Mouse (Mus musculus) ES-E14 (cell line): ENCODE measurements around the gene Ftsj3.
A peak's percentile ranks its signal among the peaks of the same experiment; 100 is the strongest.

Experiments
- CHD2 ChIP-seq: IDR thresholded peaks from 2 replicates; pipeline ENCODE4 v1.6.1; 2014; ENCODE audit warnings: mild to moderate bottlenecking, low read depth, low read length, inconsistent platforms
- MAFK ChIP-seq: IDR thresholded peaks from 2 replicates; pipeline ENCODE4 v1.6.1; 2014; ENCODE audit warnings: mild to moderate bottlenecking, low read depth, low read length, inconsistent platforms; ENCODE audit not compliant: insufficient read depth
- ZC3H11A ChIP-seq: IDR thresholded peaks from 2 replicates; pipeline ENCODE4 v1.6.1; 2012; ENCODE audit warnings: low read depth, mild to moderate bottlenecking, inconsistent platforms, low read length, borderline replicate concordance

DNA sequence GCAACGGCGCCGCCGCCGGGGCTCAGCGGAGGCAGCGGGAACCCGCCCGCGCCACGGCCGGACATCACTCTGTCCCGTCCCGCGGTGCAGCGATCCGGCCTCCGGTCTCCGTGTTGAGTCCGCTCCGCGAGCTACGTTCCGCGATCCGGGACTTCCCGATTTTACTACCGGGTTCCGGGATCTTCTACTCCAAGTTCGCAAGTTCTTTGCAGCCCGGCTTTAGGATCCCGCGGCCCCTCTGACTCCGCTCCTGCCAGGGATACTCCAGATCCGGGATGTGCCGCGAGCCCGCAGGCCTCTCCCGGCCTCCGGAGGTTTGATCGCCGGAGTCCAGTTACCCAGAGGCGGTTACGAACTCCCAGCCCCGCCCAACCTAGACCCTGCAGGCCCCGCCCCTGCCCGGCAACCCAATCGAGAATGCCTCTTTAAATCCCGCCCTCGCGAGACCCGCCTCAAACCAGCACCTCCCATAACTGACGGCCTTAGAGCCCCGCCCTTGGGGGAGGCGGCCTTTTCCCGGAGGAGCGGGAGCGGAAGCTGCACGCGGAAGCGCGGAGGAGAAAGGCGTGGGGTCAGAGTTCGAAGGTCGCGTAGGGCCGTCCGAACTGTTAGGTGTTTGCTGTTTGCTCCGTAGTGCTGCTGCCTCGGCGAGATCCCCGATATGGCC lies 16.9 kb upstream of the Ftsj3 start, which contains the start of gene Smarcd2:
- TF ChIP-seq ZC3H11A, result no peak
- no peak for TF ChIP-seq MAFK
- peak; percentile 98 for TF ChIP-seq CHD2
